Mouse (Mus musculus) intestine, postnatal 0 days (tissue): ENCODE data around the gene Tmcc1. TPM values are rescaled to one million over a fixed set of nuclear protein-coding genes. Genes with fewer than 3 reads are reported as not detected.

Experiments
- ATAC-seq: fragments of 200-750 bp; cut with Nextera tagmentation; 2 replicates; pipeline ENCODE4 v1.8.0; 2017; ENCODE audit warnings: mild to moderate bottlenecking, moderate TSS enrichment, moderate library complexity
- H3K27ac ChIP-seq: fragments of 300-500 bp; sonication (generic); 2 replicates; pipeline ENCODE4 v1.5.1; 2014; ENCODE audit warnings: mild to moderate bottlenecking, low read depth, low read length, moderate library complexity
- H3K27me3 ChIP-seq: fragments of 300-500 bp; sonication (generic); replicated peaks from 2 replicates; pipeline ENCODE4 v1.6.1; 2014; ENCODE audit warnings: low read length, mixed read lengths; ENCODE audit not compliant: control insufficient read depth, insufficient read depth
- H3K36me3 ChIP-seq: fragments of 300-500 bp; sonication (generic); 2 replicates; pipeline ENCODE4 v1.6.1; 2014; ENCODE audit warnings: mild to moderate bottlenecking, moderate library complexity; ENCODE audit not compliant: control insufficient read depth, insufficient read depth
- H3K4me1 ChIP-seq: fragments of 300-500 bp; sonication (generic); replicated peaks from 2 replicates; pipeline ENCODE4 v1.6.1; 2014; ENCODE audit warnings: antibody characterized with exemption, low read length, mixed read lengths; ENCODE audit not compliant: control insufficient read depth, insufficient read depth
- H3K4me2 ChIP-seq: fragments of 300-500 bp; sonication (generic); replicated peaks from 2 replicates; pipeline ENCODE4 v1.6.1; 2014; ENCODE audit warnings: low read depth, mild to moderate bottlenecking, moderate library complexity
- H3K4me3 ChIP-seq: fragments of 300-500 bp; sonication (generic); 2 replicates; pipeline ENCODE4 v1.5.1; 2014; ENCODE audit warnings: low read depth, low read length
- H3K9ac ChIP-seq: fragments of 300-500 bp; sonication (generic); 2 replicates; pipeline ENCODE4 v1.6.1; 2014; ENCODE audit warnings: mild to moderate bottlenecking, low read depth, low read length
- H3K9me3 ChIP-seq: fragments of 300-500 bp; sonication (generic); 2 replicates; pipeline ENCODE4 v1.6.1; 2016; ENCODE audit warnings: mixed run types; ENCODE audit not compliant: control insufficient read depth
- CTCF ChIP-seq: sonication (generic); IDR thresholded peaks from 2 replicates; pipeline ENCODE4 v1.5.1; 2016; ENCODE audit warnings: low read depth, mild to moderate bottlenecking, control low read depth, antibody characterized with exemption, moderate library complexity
- WGBS: fragments of 180-500 bp; shearing (Covaris S2); extraction: QIAGEN DNeasy Blood & Tissue Kit; methylation state at CpG from one replicate; pipeline ENCODE4 v1.1.7; 2014; 5-methylcytosine and 5-hydroxymethylcytosine counted together
- polyA plus RNA-seq: library from polyadenylated mRNA; unstranded; fragments of >200 nt; fragmentation: Nextera tagmentation; extraction: Ambion mirVana; gene quantifications from 2 replicates; pipeline ENCODE4 v1.2.1, GENCODE M21; 2015

Tmcc1 gene
- polyA plus RNA-seq, 1 experiment from 2014 or later = 8.0 TPM

GRCm38 (mm10) chr6:115989607-115990006 lies 203.7 kb downstream of the Tmcc1 start:
- no peaks in the 10 kb centered on the region for H3K4me1 ChIP-seq
- WGBS = 80% methylated on average over 4 of the region's 4 CpGs
- peaks cover 27% of the 10 kb centered on the region for H3K27me3 ChIP-seq
- H3K9ac ChIP-seq = no peak overlapping the region
- H3K9me3 ChIP-seq = no peaks in the 10 kb centered on the region
- H3K36me3 ChIP-seq = no peaks in the 10 kb centered on the region
- 0 out of 2 replicates have a peak overlapping the region, but pooled peaks have one; percentile 6 for H3K4me2 ChIP-seq
- no peak overlapping the region for H3K4me3 ChIP-seq
- no peak overlapping the region for H3K27ac ChIP-seq
- TF ChIP-seq CTCF = no peak
- ATAC-seq = no peak

GRCm38 (mm10) chr6:115989032-115989431 lies 204.3 kb downstream of the Tmcc1 start:
- Histone ChIP-seq H3K9ac (no peak overlapping the region), H3K27ac (no peak overlapping the region), H3K4me3 (no peak overlapping the region), H3K9me3 (no peaks in the 10 kb centered on the region), H3K36me3 (no peaks in the 10 kb centered on the region), H3K27me3 (peaks cover 24% of the 10 kb centered on the region), H3K4me2 (no peak overlapping the region), H3K4me1 (no peaks in the 10 kb centered on the region)
- ATAC-seq = no peak
- no peak for TF ChIP-seq CTCF
- WGBS = 70% methylated on average over 5 of the region's 5 CpGs

- H3K4me3 ChIP-seq = no peak overlapping the region
- H3K4me1 ChIP-seq = no peaks in the 10 kb centered on the region
- H3K36me3 ChIP-seq = no peaks in the 10 kb centered on the region
- H3K4me2 ChIP-seq = no peak overlapping the region
- no peak for TF ChIP-seq CTCF
- ATAC-seq = no peak
- no peak overlapping the region for H3K27ac ChIP-seq
- 54% methylated on average over 9 of the region's 9 CpGs for WGBS
- no peaks in the 10 kb centered on the region for H3K9me3 ChIP-seq
- no peak overlapping the region for H3K9ac ChIP-seq
- peaks cover 7% of the 10 kb centered on the region; the same call in 1 of the 2 replicates for H3K27me3 ChIP-seq
These were observed 206.1 kb downstream of the Tmcc1 start for GRCm38 (mm10) chr6:115987096-115987747.

GRCm38 (mm10) chr6:115986472-115987095 lies 206.7 kb downstream of the Tmcc1 start:
- Histone ChIP-seq H3K4me2 (peak overlapping the region; percentile 17; the same call in 1 of the 2 replicates), H3K4me1 (no peaks in the 10 kb centered on the region), H3K4me3 (no peak overlapping the region), H3K27ac (no peak overlapping the region), H3K36me3 (no peaks in the 10 kb centered on the region), H3K27me3 (peaks cover under 1% of the 10 kb centered on the region; the same call in 1 of the 2 replicates), H3K9me3 (no peaks in the 10 kb centered on the region), H3K9ac (no peak overlapping the region)
- WGBS = 65% methylated on average over 12 of the region's 12 CpGs
- no peak for TF ChIP-seq CTCF
- no peak for ATAC-seq

GRCm38 (mm10) chr6:115985622-115986021 lies 207.7 kb downstream of the Tmcc1 start:
- TF ChIP-seq CTCF = no peak
- H3K4me1 ChIP-seq = no peaks in the 10 kb centered on the region
- no peak overlapping the region for H3K27ac ChIP-seq
- WGBS = 44% methylated on average over 9 of the region's 9 CpGs
- no peaks in the 10 kb centered on the region for H3K27me3 ChIP-seq
- ATAC-seq = no peak
- no peaks in the 10 kb centered on the region for H3K36me3 ChIP-seq
- H3K9ac ChIP-seq = no peak overlapping the region
- H3K4me2 ChIP-seq = no peak overlapping the region
- H3K4me3 ChIP-seq = no peak overlapping the region
- no peaks in the 10 kb centered on the region for H3K9me3 ChIP-seq

GRCm38 (mm10) chr6:115984580-115984979 lies 208.7 kb downstream of the Tmcc1 start:
- no peaks in the 10 kb centered on the region for H3K36me3 ChIP-seq
- TF ChIP-seq CTCF = no peak
- ATAC-seq = no peak
- H3K27ac ChIP-seq = no peak overlapping the region
- no peak overlapping the region for H3K4me2 ChIP-seq
- no peak overlapping the region for H3K9ac ChIP-seq
- no peaks in the 10 kb centered on the region for H3K27me3 ChIP-seq
- 70% methylated on average over 7 of the region's 7 CpGs for WGBS
- no peaks in the 10 kb centered on the region for H3K4me1 ChIP-seq
- H3K4me3 ChIP-seq = no peak overlapping the region
- H3K9me3 ChIP-seq = no peaks in the 10 kb centered on the region
